Mouse (Mus musculus): Measurements from ENCODE around the gene Ptrh1. TPM values are rescaled to one million over a fixed set of nuclear protein-coding genes. Genes with fewer than 3 reads are reported as not detected.

The Ptrh1 gene
- polyA plus RNA-seq, 2 experiments = 5.1 to 11.3 TPM

DNA sequence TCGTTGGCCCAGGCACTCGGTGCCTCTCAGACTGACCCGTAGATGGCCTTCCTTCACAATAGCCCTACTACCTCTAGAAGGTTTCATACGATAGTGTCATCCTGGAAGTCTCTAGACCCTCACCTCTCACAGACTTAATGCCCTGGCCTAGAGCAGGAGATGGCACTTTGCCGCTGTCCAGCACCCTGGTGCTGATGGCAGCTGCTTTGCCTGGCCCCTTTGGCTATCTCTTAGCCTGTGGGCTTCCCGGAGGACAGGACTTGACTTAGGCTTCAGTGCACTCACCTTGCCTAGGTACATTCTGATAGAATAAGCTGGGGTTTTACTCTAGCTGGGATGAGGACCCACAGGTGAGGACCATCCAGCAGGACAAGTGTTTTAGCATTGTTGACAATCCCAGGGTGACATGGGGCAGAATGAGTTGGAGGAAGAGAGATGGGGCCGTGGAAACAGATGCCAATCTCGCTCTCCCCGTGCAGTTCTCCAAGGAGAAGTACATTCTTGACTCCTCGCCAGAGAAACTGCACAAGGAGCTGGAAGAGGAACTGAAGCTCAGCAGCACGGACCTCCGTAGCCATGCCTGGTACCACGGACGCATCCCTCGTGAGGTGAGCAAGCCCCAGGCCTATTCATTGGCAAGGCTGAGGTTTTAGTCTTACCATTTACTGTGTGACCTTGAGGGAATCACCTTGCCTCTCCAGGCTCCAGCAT, 31.2 kb upstream of the Ptrh1 start:
- no peak overlapping the region for H3K4me3 ChIP-seq (replicated peaks; ENCODE audit: low read length)
- no peak overlapping the region for H3K27ac ChIP-seq (replicated peaks; ENCODE audit: low read depth, low read length)
- no peak overlapping the region for H3K9ac ChIP-seq (ENCODE audit: low read depth, low read length, severe bottlenecking)
- no peak for TF ChIP-seq POLR2A (IDR thresholded peaks at IDR 0.05; ENCODE audit: borderline replicate concordance, extremely low read depth, insufficient read depth, insufficient read length)
- ATAC-seq (ENCODE audit: low FRiP score, low read depth) (no peak), DNase-seq (ENCODE audit: low spot score) (no peak)
- H3K27me3 ChIP-seq (ENCODE audit: control insufficient read depth, insufficient read depth, low read length) = peaks cover 12% of the 10 kb centered on the region
- peaks cover 30% of the 10 kb centered on the region; the same call in 1 of the 2 replicates for H3K36me3 ChIP-seq (ENCODE audit: control insufficient read depth, insufficient read depth, low read length)
- no peaks in the 10 kb centered on the region for H3K9me3 ChIP-seq (ENCODE audit: control insufficient read depth, low read length)
- WGBS = 71% methylated on average over 15 of the region's 15 CpGs
- no peak overlapping the region for H3K4me2 ChIP-seq (replicated peaks; ENCODE audit: low read depth, low read length, severe bottlenecking)
- H3K4me1 ChIP-seq (ENCODE audit: control insufficient read depth, insufficient read depth, low read length) = peaks cover 12% of the 10 kb centered on the region

DNA sequence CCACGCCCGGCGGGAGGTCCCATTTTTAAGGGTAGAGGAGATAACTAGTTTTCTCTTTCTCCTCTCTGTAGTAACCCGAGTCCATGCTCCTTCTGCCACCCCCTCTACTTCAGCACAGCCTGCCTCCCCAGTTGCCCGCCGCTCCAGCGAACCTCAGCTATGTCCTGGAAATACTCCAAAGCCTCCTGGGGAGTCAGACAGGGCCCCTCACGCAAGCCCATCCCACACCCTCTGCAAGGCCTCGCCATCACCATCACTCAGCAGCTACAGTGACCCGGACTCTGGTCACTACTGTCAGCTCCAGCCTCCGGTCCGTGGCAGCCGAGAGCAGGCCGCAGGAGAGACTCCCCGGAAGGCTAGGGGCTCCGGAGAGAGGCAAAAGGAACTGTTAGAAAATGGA, 26.5 kb upstream of the Ptrh1 start:
- TF ChIP-seq POLR2A (IDR thresholded peaks at IDR 0.05; ENCODE audit: borderline replicate concordance, extremely low read depth, insufficient read depth, insufficient read length) = no peak
- Histone ChIP-seq H3K27me3 (ENCODE audit: control insufficient read depth, insufficient read depth, low read length) (no peaks in the 10 kb centered on the region), H3K4me2 (replicated peaks; ENCODE audit: low read depth, low read length, severe bottlenecking) (no peak overlapping the region), H3K4me1 (ENCODE audit: control insufficient read depth, insufficient read depth, low read length) (peaks cover 9% of the 10 kb centered on the region), H3K27ac (replicated peaks; ENCODE audit: low read depth, low read length) (no peak overlapping the region), H3K9me3 (ENCODE audit: control insufficient read depth, low read length) (no peaks in the 10 kb centered on the region), H3K9ac (ENCODE audit: low read depth, low read length, severe bottlenecking) (no peak overlapping the region), H3K4me3 (replicated peaks; ENCODE audit: low read length) (no peak overlapping the region), H3K36me3 (ENCODE audit: control insufficient read depth, insufficient read depth, low read length) (peaks cover 43% of the 10 kb centered on the region)
- 90% methylated on average over 16 of the region's 16 CpGs for WGBS
- DNase-seq (ENCODE audit: low spot score) (no peak), ATAC-seq (ENCODE audit: low FRiP score, low read depth) (no peak)

DNA sequence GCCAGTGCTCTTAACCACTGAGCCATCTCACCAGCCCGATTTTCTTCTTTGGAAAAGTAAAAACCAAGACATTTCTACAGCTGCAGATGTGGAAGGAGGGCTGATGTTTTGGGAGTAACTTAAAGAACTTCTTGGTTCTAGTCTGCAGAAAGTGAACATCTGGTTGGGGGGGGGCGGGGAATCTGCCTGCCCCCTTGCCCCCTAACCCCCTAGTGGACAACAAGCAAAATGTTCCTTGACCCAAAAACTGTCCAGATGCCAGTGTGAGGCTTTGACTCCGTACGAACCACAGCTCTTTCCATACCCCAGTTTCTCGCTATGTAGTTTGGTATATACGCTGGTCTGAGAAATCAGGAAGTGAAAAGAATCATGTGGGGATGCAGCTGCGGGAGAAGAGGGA, 25.4 kb upstream of the Ptrh1 start:
- 78% methylated on average over 7 of the region's 7 CpGs for WGBS
- no peak for ATAC-seq (ENCODE audit: low FRiP score, low read depth)
- TF ChIP-seq POLR2A (IDR thresholded peaks at IDR 0.05; ENCODE audit: borderline replicate concordance, extremely low read depth, insufficient read depth, insufficient read length) = no peak
- Histone ChIP-seq H3K27me3 (ENCODE audit: control insufficient read depth, insufficient read depth, low read length) (no peaks in the 10 kb centered on the region), H3K4me1 (ENCODE audit: control insufficient read depth, insufficient read depth, low read length) (peaks cover 9% of the 10 kb centered on the region), H3K36me3 (ENCODE audit: control insufficient read depth, insufficient read depth, low read length) (peaks cover 46% of the 10 kb centered on the region), H3K27ac (replicated peaks; ENCODE audit: low read depth, low read length) (no peak overlapping the region), H3K4me3 (replicated peaks; ENCODE audit: low read length) (no peak overlapping the region), H3K9ac (ENCODE audit: low read depth, low read length, severe bottlenecking) (no peak overlapping the region), H3K9me3 (ENCODE audit: control insufficient read depth, low read length) (no peaks in the 10 kb centered on the region), H3K4me2 (replicated peaks; ENCODE audit: low read depth, low read length, severe bottlenecking) (no peak overlapping the region)
- DNase-seq (ENCODE audit: low spot score) = no peak

DNA sequence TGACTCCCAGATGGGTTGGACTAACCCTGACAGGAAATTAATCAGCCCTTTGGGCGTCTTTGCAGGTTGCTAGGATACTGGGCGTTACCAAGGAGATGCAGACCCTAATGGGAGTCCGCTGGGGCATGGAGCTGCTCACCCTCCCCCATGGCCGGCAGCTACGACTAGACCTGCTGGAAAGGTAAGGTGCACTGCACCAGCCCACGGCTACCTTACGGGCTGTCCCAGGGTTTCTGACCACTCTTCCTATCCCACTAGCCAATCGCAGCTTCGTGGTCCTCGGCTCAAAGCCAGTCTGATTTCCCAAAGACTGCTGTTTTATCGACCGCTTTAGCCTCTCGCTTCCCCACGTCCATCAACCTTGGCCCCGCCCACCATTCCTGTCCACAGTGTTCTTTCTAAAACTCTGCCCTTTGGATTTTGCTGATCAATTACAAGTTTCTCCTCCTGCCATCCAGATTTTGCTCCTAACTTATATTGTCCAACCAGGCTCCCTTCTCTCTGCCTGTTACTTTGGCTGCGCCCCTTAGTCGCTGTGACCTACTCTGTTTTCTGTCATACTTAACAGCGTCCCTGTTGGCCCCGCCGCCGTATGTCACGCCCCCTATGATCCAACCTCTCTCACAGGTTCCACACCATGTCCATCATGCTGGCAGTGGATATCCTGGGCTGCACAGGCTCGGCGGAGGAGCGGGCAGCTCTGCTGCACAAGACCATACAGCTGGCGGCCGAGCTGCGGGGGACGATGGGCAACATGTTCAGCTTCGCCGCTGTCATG, 24.5 kb upstream of the Ptrh1 start:
- peaks cover 37% of the 10 kb centered on the region for H3K36me3 ChIP-seq (ENCODE audit: control insufficient read depth, insufficient read depth, low read length)
- peak overlapping the region; percentile 60 for H3K4me2 ChIP-seq (replicated peaks; ENCODE audit: low read depth, low read length, severe bottlenecking)
- H3K27me3 ChIP-seq (ENCODE audit: control insufficient read depth, insufficient read depth, low read length) = no peaks in the 10 kb centered on the region
- H3K9me3 ChIP-seq (ENCODE audit: control insufficient read depth, low read length) = no peaks in the 10 kb centered on the region
- DNase-seq (ENCODE audit: low spot score) = peak; percentile 44
- peak overlapping the region; percentile 35 for H3K4me3 ChIP-seq (replicated peaks; ENCODE audit: low read length)
- TF ChIP-seq POLR2A (IDR thresholded peaks at IDR 0.05; ENCODE audit: borderline replicate concordance, extremely low read depth, insufficient read depth, insufficient read length) = no peak
- WGBS = 6% methylated on average over 31 of the region's 31 CpGs
- peak; percentile 78 for ATAC-seq (ENCODE audit: low FRiP score, low read depth)
- H3K4me1 ChIP-seq (ENCODE audit: control insufficient read depth, insufficient read depth, low read length) = peaks cover 9% of the 10 kb centered on the region
- H3K27ac ChIP-seq (replicated peaks; ENCODE audit: low read depth, low read length) = no peak overlapping the region
- peak overlapping the region; percentile 34; the same call in 1 of the 2 replicates for H3K9ac ChIP-seq (ENCODE audit: low read depth, low read length, severe bottlenecking)

DNA sequence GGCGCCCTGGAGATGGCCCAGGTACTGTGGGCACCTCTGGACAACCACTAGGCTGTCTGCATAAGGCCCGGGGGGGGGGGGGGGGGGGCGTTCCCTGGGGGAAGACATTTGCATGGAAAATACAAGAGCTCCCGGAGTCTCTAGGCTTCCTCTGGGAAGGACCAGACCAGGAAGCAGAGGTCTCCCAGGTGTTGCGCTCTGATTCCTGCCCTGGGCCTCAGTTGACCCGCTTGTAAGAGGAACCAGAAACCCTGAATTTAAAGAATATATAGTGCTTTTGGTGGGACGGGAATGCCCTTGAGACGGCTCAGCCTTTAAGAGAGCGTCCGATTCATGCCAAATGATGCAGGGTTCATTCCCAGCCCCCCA, 23.9 kb upstream of the Ptrh1 start:
- H3K4me1 ChIP-seq (ENCODE audit: control insufficient read depth, insufficient read depth, low read length) = peaks cover 9% of the 10 kb centered on the region
- no peak overlapping the region for H3K27ac ChIP-seq (replicated peaks; ENCODE audit: low read depth, low read length)
- no peaks in the 10 kb centered on the region for H3K9me3 ChIP-seq (ENCODE audit: control insufficient read depth, low read length)
- H3K9ac ChIP-seq (ENCODE audit: low read depth, low read length, severe bottlenecking) = 0 out of 2 replicates have a peak overlapping the region, but pooled peaks have one; percentile 34
- no peak for TF ChIP-seq POLR2A (IDR thresholded peaks at IDR 0.05; ENCODE audit: borderline replicate concordance, extremely low read depth, insufficient read depth, insufficient read length)
- DNase-seq (ENCODE audit: low spot score) (no peak), ATAC-seq (ENCODE audit: low FRiP score, low read depth) (no peak)
- peaks cover 37% of the 10 kb centered on the region for H3K36me3 ChIP-seq (ENCODE audit: control insufficient read depth, insufficient read depth, low read length)
- WGBS = 17% methylated on average over 9 of the region's 10 CpGs
- H3K4me2 ChIP-seq (replicated peaks; ENCODE audit: low read depth, low read length, severe bottlenecking) = peak overlapping the region; percentile 60
- H3K4me3 ChIP-seq (replicated peaks; ENCODE audit: low read length) = peak overlapping the region; percentile 35
- H3K27me3 ChIP-seq (ENCODE audit: control insufficient read depth, insufficient read depth, low read length) = no peaks in the 10 kb centered on the region
